Mouse (Mus musculus) CH12.LX (cell line): ENCODE results near the gene Mocs1. TPM values are rescaled to one million over a fixed set of nuclear protein-coding genes. Genes with fewer than 3 reads are reported as not detected.

Source experiments
- DNase-seq: peaks from one replicate; pipeline ENCODE4 v3.0.0-alpha.2; 2013; ENCODE audit errors: extremely low read depth
- H3K27ac ChIP-seq: 2 replicates; pipeline ENCODE4 v1.5.1; 2012; ENCODE audit warnings: low read depth, mild to moderate bottlenecking, control low read depth, moderate library complexity; ENCODE audit not compliant: insufficient read depth
- H3K27me3 ChIP-seq: replicated peaks from 2 replicates; pipeline ENCODE3; 2012; ENCODE audit warnings: inconsistent platforms
- H3K36me3 ChIP-seq, 2 experiments: replicated peaks in 1 of 2; 2 replicates each; pipeline versions ENCODE3 to v1.6.1; 2012; ENCODE audit warnings: inconsistent platforms in 1 of 2, low read length in 1 of 2, mild to moderate bottlenecking in 1 of 2, mixed read lengths in 1 of 2, moderate library complexity in 1 of 2; ENCODE audit not compliant: control insufficient read depth in 1 of 2, insufficient read depth in 1 of 2
- H3K4me1 ChIP-seq, 2 experiments: 2 replicates each; pipeline ENCODE4 v1.6.1; 2012; ENCODE audit warnings: inconsistent platforms in 1 of 2, moderate library complexity in 1 of 2; ENCODE audit not compliant: insufficient read depth in 2 of 2, control insufficient read depth in 1 of 2
- H3K4me2 ChIP-seq: 2 replicates; pipeline ENCODE4 v1.6.1; 2012; ENCODE audit warnings: low read depth, mild to moderate bottlenecking, control low read depth; ENCODE audit not compliant: poor library complexity, insufficient read depth, severe bottlenecking
- H3K4me3 ChIP-seq, 3 experiments: fragments of 150-350 bp in 1 of 3; sonication (generic) in 1 of 3; replicated peaks in 1 of 3; 2 replicates each; pipeline versions ENCODE3 to v1.5.1; 2011 to 2012; ENCODE audit warnings: low read depth in 2 of 3, low read length in 2 of 3, mild to moderate bottlenecking in 2 of 3, moderate library complexity in 2 of 3, control low read depth in 1 of 3, improper control_type of control experiment in 1 of 3, inconsistent platforms in 1 of 3, mixed read lengths in 1 of 3; ENCODE audit not compliant: poor library complexity in 1 of 3
- H3K79me2 ChIP-seq: replicated peaks from 2 replicates; pipeline ENCODE4 v1.6.1; 2012; ENCODE audit warnings: mild to moderate bottlenecking, moderate library complexity; ENCODE audit not compliant: control insufficient read depth, poor library complexity, insufficient read depth, severe bottlenecking; ENCODE audit errors: extremely low read depth
- H3K9ac ChIP-seq: 2 replicates; pipeline ENCODE4 v1.6.1; 2012; ENCODE audit warnings: low read depth, mild to moderate bottlenecking, control low read depth, moderate library complexity; ENCODE audit not compliant: insufficient read depth
- H3K9me3 ChIP-seq: replicated peaks from 2 replicates; pipeline ENCODE3; 2012; ENCODE audit warnings: low read length, inconsistent platforms, mixed read lengths
- E2F4 ChIP-seq: IDR thresholded peaks from 2 replicates; pipeline ENCODE4 v1.6.1; 2011; ENCODE audit warnings: low read depth, low read length, improper control_type of control experiment; ENCODE audit not compliant: insufficient replicate concordance
- EP300 ChIP-seq: IDR thresholded peaks from 2 replicates; pipeline ENCODE4 v1.6.1; 2011; ENCODE audit warnings: low read length, improper control_type of control experiment
- HCFC1 ChIP-seq: IDR thresholded peaks from 2 replicates; pipeline ENCODE4 v1.6.1; 2012; ENCODE audit warnings: low read depth, mild to moderate bottlenecking, inconsistent platforms, low read length, improper control_type of control experiment
- JUN ChIP-seq: IDR thresholded peaks from 2 replicates; pipeline ENCODE4 v1.6.1; 2011; ENCODE audit warnings: low read depth, mild to moderate bottlenecking, low read length, improper control_type of control experiment, moderate library complexity; ENCODE audit not compliant: insufficient read depth
- KAT2A ChIP-seq: IDR thresholded peaks from 2 replicates; pipeline ENCODE4 v1.6.1; 2012; ENCODE audit warnings: low read length, improper control_type of control experiment, inconsistent platforms; ENCODE audit not compliant: insufficient replicate concordance
- MEF2A ChIP-seq: IDR thresholded peaks from 2 replicates; pipeline ENCODE4 v1.6.1; 2014; ENCODE audit warnings: low read depth, mild to moderate bottlenecking, inconsistent platforms, low read length, improper control_type of control experiment, borderline replicate concordance
- MYC ChIP-seq: IDR thresholded peaks from 2 replicates; pipeline ENCODE4 v1.6.1; 2011; ENCODE audit warnings: low read depth, mild to moderate bottlenecking, improper control_type of control experiment, low read length
- RAD21 ChIP-seq: IDR thresholded peaks from 2 replicates; pipeline ENCODE4 v1.6.1; 2011; ENCODE audit warnings: low read depth, mild to moderate bottlenecking, low read length, improper control_type of control experiment, moderate library complexity
- UBTF ChIP-seq: IDR thresholded peaks from 2 replicates; pipeline ENCODE4 v1.6.1; 2012; ENCODE audit warnings: low read depth, mild to moderate bottlenecking, inconsistent platforms, low read length, improper control_type of control experiment, moderate library complexity
- USF1 ChIP-seq: IDR thresholded peaks from 2 replicates; pipeline ENCODE4 v1.6.1; 2014; ENCODE audit warnings: low read depth, mild to moderate bottlenecking, inconsistent platforms, low read length, improper control_type of control experiment
- ZC3H11A ChIP-seq: IDR thresholded peaks from 2 replicates; pipeline ENCODE4 v1.6.1; 2012; ENCODE audit warnings: low read depth, mild to moderate bottlenecking, inconsistent platforms, low read length, improper control_type of control experiment
- dilution Hi-C: fragments of 300-500 bp; cut with MboI; formaldehyde crosslinking; loops from 2 replicates; pipeline ENCODE4 v1.14.3; 2020; ENCODE audit warnings: low sequenced_read_pairs; ENCODE audit not compliant: extremely low pct_unique_long_range_greater_than_20kb, extremely low pct_ligation_motif_present
- in situ Hi-C: fragments of 300-500 bp; cut with MboI; formaldehyde crosslinking; loops from 3 replicates; pipeline ENCODE4 v1.14.3; 2019; ENCODE audit warnings: low sequenced_read_pairs, low pct_ligation_motif_present, low pct_unique_long_range_greater_than_20kb, mixed read lengths
- polyA plus RNA-seq: library from polyadenylated mRNA; unstranded; fragments of >175 nt; gene quantifications from 2 replicates; pipeline ENCODE4 v1.2.1, GENCODE M21; 2012; ENCODE audit warnings: low read depth; ENCODE audit not compliant: insufficient read length
- total RNA-seq, 2 experiments: library from RNA; depleted of rRNA; stranded (reverse); fragments of 300-350 nt in 1 of 2; fragments of >200 nt in 1 of 2; gene quantifications; 2 replicates each; pipeline ENCODE4 v1.2.3; 2012 to 2014

The Mocs1 gene
- total and polyA plus RNA-seq, 3 experiments = 3.7 to 8.8 (median 7.3) TPM

- no peaks in the 10 kb centered on the region for H3K9me3 ChIP-seq
- in situ Hi-C loops (no loop called here), dilution Hi-C loops (no loop called here)
- H3K79me2 ChIP-seq = no peaks in the 10 kb centered on the region; the same call in 1 of the 2 replicates
- H3K36me3 ChIP-seq = peaks cover 8 to 24% of the 10 kb centered on the region in 2 experiments
- peak overlapping the region; percentile 96 for H3K9ac ChIP-seq
- no peak for DNase-seq
- no peaks in the 10 kb centered on the region for H3K27me3 ChIP-seq
- H3K27ac ChIP-seq = no peak overlapping the region
- H3K4me3 ChIP-seq = peak overlapping the region; percentile 79 to 97 (median 89)
- peaks cover 8 to 23% of the 10 kb centered on the region in 2 experiments for H3K4me1 ChIP-seq
- TF ChIP-seq UBTF = no peak
- no peak for TF ChIP-seq JUN
- no peak for TF ChIP-seq EP300
- TF ChIP-seq HCFC1 = no peak
- TF ChIP-seq MYC = no peak
- no peak for TF ChIP-seq RAD21
- TF ChIP-seq ZC3H11A = no peak
- TF ChIP-seq USF1 = no peak
- no peak for TF ChIP-seq KAT2A
- H3K4me2 ChIP-seq = peak overlapping the region; percentile 48
Measured at GRCm38 (mm10) chr17:49428751-49429415, 721 bp downstream of the Mocs1 start.

DNA sequence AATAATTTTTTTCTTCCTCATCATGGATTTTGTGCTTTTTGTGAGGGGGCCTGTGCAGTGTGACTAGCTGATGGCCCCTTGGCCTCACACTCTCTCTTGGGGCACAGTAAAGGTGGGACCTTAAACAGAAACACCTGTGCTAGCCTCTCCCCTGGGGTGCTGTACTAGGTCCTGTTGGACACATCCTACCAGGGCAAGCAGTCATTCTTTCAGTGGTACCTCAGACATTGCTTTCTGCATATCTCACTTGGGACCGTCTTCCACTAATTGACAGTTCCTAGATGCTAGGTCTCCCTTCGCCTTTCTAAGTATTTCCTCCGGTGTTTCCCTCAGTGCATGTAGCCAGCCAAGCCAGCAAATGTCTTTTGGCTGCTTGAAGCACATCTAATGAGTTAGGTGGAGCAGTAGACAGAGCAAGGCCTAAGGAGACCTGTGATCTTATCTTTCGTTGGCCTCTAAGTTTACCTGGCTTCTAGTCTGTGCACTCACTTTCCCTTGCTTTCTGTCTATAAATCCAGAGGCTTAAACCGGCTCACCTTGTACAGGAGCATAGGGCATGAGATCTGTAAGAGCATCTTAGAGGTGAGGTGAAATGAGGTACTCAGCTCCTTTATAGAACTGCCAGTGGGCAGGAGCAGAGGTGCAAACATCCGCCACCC lies 1.4 kb downstream of the Mocs1 start:
- H3K9ac ChIP-seq = peak overlapping the region; percentile 96; the same call in 1 of the 2 replicates
- DNase-seq = no peak
- H3K4me2 ChIP-seq = peak overlapping the region; percentile 48; the same call in 1 of the 2 replicates
- peaks cover 10 to 31% of the 10 kb centered on the region in 2 experiments for H3K36me3 ChIP-seq
- peak overlapping the region in 1 of 3 experiments; percentile 89 for H3K4me3 ChIP-seq
- H3K27me3 ChIP-seq = no peaks in the 10 kb centered on the region
- dilution Hi-C loops (no loop called here), in situ Hi-C loops (no loop called here)
- no peaks in the 10 kb centered on the region; the same call in 1 of the 2 replicates for H3K79me2 ChIP-seq
- no peaks in the 10 kb centered on the region for H3K9me3 ChIP-seq
- H3K27ac ChIP-seq = no peak overlapping the region
- TF ChIP-seq E2F4 = no peak
- TF ChIP-seq MEF2A = no peak
- no peak for TF ChIP-seq MYC
- H3K4me1 ChIP-seq = peaks cover 8 to 23% of the 10 kb centered on the region in 2 experiments
